Mouse (Mus musculus): ENCODE measurements around the gene Gpt2.

Gpt2 gene

DNA sequence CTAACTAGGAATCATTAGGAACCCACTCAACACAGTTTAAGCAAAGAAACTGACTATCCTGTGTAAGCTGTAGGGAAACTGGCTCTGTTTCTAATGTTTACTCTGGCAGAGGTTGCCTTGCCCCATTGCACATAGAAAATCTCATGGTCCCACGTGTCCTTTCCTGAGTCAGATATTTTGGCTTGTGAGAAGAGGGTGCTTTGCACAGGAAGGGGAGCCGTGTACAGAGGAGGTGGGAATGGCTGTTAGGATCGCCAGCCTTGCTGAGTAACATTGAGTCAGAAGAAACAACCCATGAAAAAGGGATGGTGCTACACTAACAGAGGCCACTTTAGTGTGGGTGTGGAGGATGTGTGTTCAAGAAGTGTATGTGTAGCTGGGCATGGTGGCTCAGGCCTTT is 36.6 kb downstream of the Gpt2 start:
- no peak for DNase-seq (ENCODE audit: low spot score)

DNA sequence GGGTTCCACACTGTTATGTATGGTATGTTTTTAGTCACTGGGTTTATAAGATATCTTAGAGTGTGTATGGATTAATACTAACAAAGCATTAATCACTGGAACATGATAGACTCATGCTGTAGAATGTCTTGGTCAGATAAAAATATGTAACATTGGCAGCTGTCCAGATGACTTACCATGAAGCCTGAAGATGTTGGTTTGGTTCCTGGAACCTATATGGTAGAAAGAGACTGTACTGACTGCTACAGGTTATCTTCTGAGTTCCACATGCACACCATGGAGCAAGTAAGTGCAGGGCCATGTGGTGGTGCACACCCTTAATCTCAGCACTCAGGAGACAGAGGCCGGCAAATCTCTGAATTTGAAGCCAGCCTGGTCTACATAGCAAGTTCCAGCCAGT is 38.3 kb downstream of the Gpt2 start:
- no peak for DNase-seq (ENCODE audit: low spot score)

DNA sequence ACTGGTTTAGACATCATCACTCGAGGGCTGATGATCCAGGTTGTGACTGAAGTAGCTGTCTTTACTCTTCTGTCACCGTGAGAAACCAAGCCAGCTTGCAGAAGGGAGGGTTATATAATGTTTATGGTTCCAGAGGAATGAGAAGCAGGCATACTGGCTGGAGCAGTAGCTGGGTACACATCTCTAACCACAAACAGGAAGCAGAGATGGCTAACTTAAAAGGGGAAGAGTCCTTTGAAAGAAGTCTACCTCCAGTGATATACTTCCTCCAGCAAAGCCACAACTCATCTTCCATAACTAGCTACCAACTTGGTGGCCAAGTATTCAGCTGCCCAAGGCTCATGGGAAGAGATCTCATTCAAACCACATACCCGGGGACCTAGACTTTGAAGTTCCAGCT is 39.1 kb downstream of the Gpt2 start:
- no peak for DNase-seq (ENCODE audit: low spot score)

DNA sequence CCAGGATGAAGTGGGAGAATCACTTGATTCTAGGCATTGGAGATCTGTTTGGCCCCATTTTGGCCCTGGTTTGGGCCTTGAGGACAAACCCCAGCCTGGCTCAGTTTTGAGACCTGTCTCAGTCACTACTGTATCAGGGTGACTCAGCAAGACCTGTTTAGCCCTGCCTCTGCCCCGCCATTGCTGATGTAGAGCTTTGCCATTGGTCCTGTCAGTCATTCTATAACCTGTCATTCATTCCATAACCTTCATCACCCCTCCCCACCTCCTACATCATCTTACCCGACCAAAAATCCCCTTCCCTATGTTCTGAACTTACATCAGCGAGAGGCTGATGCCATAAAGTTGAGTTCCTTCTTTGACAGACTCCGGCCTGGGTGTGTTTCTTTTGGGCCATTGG is 40.5 kb downstream of the Gpt2 start:
- no peak for DNase-seq (ENCODE audit: low spot score)

DNA sequence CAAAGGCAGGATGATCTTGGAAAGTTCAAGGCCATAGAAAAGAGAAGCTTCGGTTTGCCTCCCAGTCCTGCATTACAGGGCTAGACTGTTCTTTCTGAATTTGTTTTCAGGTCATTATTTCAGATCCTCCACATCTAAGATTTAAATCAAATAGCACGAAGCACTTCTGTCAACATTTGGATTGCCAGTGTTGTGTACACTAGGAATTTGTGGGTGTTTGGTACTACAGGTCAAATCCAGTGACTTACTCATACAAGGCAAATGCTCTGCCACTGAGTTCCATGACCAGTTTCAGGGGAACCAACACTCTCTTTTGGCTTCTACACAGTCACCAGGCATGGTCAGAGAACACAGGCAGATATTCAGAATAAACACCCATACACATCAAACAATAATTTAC is 41.1 kb downstream of the Gpt2 start:
- no peak for DNase-seq (ENCODE audit: low spot score)

GRCm38 (mm10) chr8:85534163-85534562 is 41.8 kb downstream of the Gpt2 start:
- DNase-seq (ENCODE audit: low spot score) = no peak

DNA sequence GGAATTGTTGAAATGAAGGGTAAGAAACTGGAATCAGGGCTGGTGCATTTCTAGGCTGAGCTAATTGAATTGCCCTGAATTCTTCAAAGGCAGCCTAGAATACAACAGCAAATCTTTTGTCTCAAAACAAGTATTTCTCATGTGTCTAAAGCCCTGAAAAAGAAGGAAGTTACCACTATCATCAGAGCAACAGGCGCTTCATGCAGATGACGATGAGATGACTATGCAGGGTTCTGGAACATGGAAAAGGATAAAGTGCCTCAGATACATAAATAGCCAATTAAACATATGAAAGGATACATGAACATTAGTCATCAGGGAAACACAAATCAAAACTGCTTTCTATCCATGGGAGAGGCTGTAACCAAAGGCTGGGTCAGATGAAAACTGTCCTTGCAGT is 44.0 kb downstream of the Gpt2 start:
- no peak for DNase-seq (ENCODE audit: low spot score)

- no peak for DNase-seq (ENCODE audit: low spot score)
Measured at GRCm38 (mm10) chr8:85551934-85552333, 59.6 kb downstream of the Gpt2 start.

DNA sequence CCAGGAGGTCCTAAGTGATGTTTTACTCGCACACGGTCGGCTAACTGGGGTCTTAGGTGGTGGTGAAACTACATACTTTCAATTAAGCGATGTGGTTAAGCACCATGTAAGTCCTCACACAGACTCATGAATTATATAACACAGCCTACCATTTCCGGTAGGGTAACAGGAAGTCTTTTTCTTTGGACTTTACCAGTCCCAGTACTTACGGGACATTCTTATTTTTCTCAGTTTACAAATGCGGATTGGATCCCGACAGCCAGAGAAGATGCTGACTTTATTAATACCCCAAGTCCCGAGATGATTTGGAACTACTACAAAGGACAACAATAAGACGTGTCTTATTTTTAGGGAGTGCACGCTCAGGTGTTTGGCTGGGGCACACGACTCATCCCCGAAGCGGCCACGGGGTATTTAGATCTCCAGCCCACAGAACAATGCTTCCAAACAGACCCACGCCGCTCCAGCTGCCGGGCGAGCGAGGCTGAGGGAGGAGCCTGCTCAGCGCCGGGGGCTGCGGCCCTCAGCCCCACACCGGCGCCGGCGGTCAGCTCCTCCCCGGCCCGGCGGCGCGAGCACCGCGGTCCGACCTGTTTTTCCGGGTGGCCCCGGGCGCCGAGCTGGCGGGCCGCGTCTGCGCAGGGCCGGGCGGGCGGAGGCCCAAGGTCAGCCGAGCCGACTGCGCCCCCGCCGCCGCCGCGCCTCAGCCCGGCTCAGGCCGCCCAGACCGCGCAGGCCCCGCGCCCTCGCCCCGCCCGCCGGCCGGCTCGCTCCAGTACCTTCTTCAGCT is 62.2 kb downstream of the Gpt2 start:
- peak; percentile 66 for DNase-seq (ENCODE audit: low spot score)

DNA sequence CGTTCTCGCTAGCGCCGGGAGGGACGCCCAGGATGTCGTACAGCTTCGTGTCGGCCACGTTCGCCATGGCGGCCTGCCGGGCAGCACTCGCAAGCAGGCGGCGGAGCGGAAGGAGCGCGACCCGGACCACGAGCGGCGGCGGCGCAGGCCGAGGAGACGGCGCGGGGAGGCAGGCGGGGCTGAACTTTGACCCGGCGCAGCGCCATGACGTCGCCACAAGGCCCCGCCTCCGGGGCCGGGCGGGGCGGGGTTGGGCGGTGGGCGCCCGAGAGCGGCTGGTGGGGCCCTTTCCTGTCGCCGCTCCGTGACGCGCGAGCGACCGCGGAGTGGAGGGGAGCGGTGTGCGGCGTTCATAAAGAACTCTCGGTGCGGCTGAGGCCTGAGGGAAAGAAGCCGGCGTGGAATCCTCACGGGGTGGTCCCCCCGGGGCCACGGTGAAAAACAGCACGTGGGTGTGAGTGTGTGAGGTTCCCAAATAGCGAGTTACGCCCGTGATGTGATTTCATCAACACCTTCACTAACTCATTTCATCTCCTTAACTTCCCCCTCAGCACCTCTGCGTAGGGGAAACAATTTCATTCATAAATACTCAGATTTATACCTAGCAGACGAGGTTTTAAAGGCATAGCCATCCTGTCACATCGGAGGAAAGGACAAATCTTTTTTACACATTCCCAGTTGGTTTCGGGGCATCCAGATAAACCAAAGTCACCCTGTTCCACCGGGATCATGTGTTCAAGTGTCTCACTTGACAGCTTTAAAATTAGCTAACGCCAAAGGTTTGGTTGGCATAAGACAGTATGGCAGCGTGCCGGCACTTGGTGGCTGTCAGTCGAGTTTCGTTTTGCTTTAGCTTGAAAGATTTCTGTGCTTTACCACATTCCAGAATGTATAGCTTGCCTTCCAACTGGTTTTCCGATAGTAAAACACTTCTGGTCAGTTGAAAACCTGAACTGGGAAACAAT is 63.1 kb downstream of the Gpt2 start, which contains the start of gene Dnaja2:
TSS of gene Dnaja2 (minus strand) at position 164 of the 965 bp plus-strand sequence.
- DNase-seq (ENCODE audit: low spot score) = peak; percentile 93

DNA sequence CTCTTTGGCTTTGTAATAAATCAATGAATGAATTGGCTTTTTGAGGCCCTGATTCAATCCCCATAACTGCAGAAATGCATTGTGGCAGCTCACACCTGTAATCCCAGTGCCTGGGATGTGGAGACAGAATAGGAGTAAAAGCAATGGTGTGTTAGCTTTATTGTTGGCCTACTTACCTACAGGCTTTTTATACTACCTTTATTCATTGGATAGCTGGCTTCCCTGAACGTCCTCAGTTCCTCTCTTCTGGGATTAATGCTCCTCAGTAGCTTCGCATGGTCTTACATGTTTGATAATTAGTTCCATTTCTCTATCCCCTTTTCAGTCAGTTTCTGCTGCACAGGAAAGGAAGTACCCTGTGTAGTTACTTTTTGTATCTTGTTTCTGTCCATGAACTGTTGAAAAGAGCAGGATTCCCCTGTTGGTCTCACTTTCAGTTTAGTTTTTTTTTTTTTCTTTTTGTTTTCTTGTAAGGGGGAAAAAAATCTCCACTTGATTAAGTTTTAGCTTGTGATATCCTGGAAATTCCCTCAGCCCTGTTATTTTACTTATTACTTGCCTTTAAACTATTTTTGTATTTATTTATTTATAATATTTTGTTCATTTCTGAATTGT is 64.7 kb downstream of the Gpt2 start:
- no peak for DNase-seq (ENCODE audit: low spot score)

DNA sequence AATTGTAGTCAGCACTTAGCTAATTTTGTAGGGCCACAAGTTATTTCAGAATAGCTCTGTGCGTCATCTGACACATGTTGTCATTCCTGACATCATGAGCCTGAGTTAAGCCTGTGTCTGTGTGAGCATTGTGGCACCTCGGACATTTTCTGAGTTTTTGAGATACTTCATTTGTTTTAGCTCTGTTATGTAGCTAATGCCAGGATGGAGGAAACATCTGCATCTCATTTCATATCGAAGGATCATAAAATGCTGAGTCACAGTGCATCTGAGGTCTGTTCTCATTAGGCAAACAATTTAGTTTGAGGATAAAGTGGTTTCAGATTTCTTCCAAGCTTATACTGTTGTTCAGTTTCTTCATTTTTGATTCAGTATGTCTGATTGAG is 65.2 kb downstream of the Gpt2 start:
- DNase-seq (ENCODE audit: low spot score) = peak; percentile 25

DNA sequence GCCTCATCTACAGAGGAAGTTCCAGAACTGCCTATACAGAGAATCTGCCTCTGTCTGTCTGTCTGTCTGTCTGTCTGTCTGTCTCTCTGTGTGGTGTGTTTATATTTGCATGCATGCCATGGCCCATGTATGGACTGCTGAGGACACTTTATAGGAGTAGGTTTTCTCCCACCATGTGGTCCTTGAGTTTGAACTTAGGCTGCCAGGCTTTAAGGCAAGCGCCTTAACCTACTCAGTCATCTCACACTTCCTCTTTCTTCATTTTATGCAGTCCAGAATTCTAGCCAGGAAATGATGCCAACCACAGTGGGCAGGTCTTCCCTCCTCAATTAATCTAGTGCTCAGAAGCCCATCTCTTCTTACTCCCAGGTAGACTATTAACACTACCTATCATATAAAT is 66.8 kb downstream of the Gpt2 start:
- no peak for DNase-seq (ENCODE audit: low spot score)

GRCm38 (mm10) chr8:85559966-85560365 is 67.6 kb downstream of the Gpt2 start:
- no peak for DNase-seq (ENCODE audit: low spot score)

DNA sequence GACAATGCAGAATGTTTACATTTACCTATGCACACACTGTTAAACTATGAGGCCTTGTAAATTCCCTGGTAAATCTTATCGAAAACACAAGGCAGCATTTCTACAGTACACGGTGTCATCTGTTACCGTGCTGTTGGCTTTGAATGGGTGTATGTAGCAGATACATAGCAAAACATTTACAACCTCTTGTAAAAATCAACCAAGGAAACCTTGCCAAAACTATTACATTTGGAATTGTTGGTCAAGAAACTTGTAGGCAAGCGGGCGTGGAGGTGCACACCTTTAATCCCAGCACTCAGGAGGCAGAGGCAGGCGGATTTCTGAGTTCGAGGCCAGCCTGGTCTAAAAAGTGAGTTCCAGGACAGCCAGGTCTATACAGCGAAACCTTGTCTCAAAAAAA is 71.0 kb downstream of the Gpt2 start:
- no peak for DNase-seq (ENCODE audit: low spot score)

DNA sequence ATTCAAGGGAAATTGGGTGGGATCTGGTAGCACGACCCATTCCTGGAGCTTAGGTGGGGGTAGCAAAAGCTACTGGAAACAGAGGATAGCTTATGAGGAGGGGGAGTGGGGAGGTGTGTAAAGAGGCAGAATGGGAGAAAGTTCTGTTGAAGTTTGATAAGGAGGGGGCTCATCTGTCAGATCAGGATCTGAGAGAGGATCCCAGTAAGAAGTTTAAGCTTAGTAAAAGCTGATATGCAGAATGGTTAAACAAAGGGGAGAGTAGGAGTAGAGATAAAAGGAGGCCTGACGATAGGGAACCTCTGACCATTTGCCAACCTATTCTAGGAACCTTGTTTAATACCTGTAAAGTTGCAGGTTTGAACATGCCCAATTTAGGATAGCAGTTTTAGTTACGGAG is 72.8 kb downstream of the Gpt2 start:
- no peak for DNase-seq (ENCODE audit: low spot score)

GRCm38 (mm10) chr8:85567801-85568200 is 75.4 kb downstream of the Gpt2 start:
- DNase-seq (ENCODE audit: low spot score) = no peak

DNA sequence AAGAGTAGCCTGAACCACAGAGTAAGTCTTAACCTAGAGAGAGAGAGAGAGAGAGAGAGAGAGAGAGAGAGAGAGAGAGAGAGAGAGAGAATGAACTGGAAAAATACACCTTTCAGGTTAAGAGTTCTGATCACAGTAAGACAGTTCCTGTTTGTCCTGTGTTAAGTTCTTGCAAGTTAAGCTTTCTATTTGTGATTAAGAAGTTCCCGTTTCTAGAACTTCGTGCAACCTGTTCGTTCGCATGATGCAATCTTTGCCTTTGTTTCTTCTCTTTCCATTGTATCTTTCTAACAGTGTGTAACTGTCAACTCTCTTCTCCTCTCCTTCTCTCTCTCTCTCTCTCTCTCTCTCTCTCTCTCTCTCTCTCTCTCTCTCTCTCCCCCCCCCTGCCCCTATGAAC is 78.1 kb downstream of the Gpt2 start:
- no peak for DNase-seq (ENCODE audit: low spot score)

DNA sequence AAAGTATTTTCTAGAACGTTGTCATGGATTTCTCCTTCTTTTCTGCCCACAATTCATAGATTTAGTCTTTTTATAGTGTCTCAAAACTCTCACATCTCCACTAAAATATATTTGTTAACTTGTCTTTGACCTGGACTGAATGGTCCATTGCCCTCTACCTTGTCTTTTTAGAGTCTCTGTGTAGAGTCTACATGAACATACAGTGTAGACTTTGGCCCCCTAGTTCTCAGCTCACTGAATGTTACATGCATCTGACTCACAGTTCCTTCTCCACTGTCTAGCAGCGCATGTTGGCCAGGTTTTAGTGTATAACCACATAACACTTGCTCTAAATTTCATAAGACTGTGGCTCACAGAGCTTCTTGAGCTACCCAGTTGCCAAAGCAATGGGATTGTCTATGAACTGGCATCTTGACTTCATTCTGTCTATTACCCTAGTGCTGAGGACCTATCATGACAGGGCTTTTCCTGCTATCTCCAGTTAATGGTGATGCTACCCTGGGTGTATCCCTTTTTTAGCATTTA is 81.7 kb downstream of the Gpt2 start:
- DNase-seq (ENCODE audit: low spot score) = no peak

All from MN1 (cell line).